Mouse (Mus musculus): ENCODE data around the gene Ankrd44.
A peak's percentile ranks its signal among the peaks of the same experiment; 100 is the strongest.
"Not testable (repeated sequence)": the region's sequence is repeated elsewhere in the genome, so short reads cannot be mapped to it uniquely, and the experiment has no call there.

The Ankrd44 gene

GRCm38 (mm10) chr1:54925971-54926771 is at the start of gene Ankrd44:
Gene Ankrd44 (minus strand): TSS chr1:54926387.
- peak; percentile 80 for DNase-seq (ENCODE audit: low spot score)

GRCm38 (mm10) chr1:54971687-54972404 is 45.7 kb upstream of the Ankrd44 start:
- no peak for DNase-seq (ENCODE audit: low spot score)

- DNase-seq (ENCODE audit: low spot score) = no peak
These were observed 40.7 kb upstream of the Ankrd44 start for GRCm38 (mm10) chr1:54966858-54967257.

DNA sequence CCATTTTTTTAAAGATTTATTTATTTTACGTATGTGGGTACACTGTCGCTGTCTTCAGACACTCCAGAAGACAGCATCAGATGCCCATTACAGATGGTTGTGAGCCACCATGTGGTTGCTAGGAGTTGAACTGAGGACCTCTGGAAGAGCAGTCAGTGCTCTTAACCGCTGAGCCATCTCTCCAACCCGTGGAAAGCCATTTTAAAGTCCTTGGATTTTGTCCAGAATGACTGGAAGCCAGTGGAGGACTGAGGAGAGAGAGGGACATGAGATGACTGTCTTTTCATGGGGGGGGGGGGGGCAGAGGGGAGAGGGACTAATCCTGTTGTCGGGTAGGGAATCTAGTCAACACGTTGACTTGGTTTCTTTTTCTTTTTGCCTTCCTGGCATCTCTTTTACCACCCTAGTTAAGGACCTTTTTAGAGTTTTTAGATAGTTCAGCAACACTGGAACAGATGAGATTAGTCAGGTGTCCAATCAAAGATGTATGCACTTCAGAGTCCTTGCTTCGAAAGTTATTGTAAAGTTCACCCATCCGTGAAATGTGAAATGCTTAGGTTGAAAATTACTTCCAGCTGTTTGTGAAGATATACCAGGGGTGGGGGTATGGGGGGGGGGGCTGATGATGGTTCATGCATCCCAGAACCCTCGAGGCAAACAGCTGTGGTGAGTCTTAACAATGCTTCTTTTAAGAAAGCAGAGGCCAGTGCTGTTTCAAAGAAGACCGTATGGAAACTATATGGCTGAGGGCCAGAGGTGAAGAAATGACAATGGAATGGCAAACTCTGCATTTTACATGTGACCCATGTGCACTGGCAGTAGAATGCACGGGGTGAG is 39.2 kb upstream of the Ankrd44 start:
- DNase-seq (ENCODE audit: low spot score) = no peak

GRCm38 (mm10) chr1:54961724-54962123 is 35.5 kb upstream of the Ankrd44 start:
- no peak for DNase-seq (ENCODE audit: low spot score)

GRCm38 (mm10) chr1:54960613-54961165 is 34.5 kb upstream of the Ankrd44 start:
- DNase-seq (ENCODE audit: low spot score) = no peak

- DNase-seq (ENCODE audit: low spot score) = no peak
These were observed 32.3 kb upstream of the Ankrd44 start for GRCm38 (mm10) chr1:54958525-54958924.

- not testable (repeated sequence) for DNase-seq (ENCODE audit: low spot score)
These were observed 30.8 kb upstream of the Ankrd44 start for GRCm38 (mm10) chr1:54956995-54957394.

GRCm38 (mm10) chr1:54954856-54955255 is 28.7 kb upstream of the Ankrd44 start:
- no peak for DNase-seq (ENCODE audit: low spot score)

DNA sequence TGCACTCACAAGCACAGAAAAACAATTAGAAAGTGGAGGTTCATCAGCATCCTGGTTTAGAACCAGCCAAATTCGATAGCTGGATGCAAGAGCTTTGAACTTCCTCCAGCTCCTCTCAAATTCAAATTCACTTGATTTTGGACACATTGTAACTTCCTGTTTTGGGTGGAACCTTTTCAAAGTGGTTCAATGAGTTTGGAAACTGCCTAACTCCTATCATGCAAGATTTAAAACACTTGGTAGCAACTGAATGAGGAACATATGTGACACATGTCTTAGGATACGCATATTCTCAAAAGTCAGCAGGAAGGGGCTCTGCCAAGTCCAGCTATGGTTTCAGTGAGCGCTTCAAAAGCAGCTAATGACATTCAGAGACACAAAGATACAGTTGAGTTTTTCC is 18.5 kb upstream of the Ankrd44 start:
- DNase-seq (ENCODE audit: low spot score) = no peak

GRCm38 (mm10) chr1:54935466-54935865 is 9.3 kb upstream of the Ankrd44 start:
- no peak for DNase-seq (ENCODE audit: low spot score)

- DNase-seq (ENCODE audit: low spot score) = no peak
These were observed 8.7 kb upstream of the Ankrd44 start for GRCm38 (mm10) chr1:54934911-54935310.

DNA sequence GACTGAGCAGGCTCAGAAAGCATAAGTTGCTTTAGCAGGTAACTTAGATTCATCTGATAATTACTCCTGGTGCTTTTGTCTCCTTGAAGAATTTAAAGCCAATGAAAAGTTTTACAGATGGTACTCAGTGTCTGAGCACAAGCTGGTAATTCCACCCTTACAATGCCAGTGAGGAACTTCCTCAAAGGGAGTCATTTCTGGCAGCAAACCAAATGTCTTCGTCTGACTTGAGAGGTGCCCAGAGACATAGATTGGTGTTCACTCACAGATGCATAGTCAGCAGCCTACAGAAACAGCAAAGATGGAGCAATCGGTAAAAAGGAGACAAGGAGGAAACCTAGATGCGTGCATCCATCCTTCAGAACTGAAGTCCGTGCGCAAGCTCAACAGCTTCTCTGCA is 7.5 kb upstream of the Ankrd44 start:
- no peak for DNase-seq (ENCODE audit: low spot score)

GRCm38 (mm10) chr1:54932456-54933115 is 6.4 kb upstream of the Ankrd44 start:
- DNase-seq (ENCODE audit: low spot score) = no peak

DNA sequence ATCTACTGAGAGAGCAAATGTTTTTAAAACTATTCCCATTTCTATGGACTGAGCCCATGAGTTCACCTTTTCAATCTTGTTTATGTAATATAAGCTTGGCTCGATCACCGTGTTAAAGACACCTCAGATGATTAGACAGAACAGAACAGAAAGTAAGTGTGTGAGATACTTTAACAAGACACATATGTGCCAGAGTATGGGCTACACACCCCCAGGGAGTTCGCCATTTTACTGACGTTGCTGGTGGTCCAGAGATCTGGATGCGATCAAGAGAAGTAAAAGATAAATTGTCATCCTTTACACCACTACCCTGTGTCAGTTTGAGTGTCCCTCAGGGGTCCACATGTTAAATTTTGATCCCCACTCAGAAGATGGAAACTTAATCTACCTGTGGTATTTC is 5.0 kb upstream of the Ankrd44 start:
- no peak for DNase-seq (ENCODE audit: low spot score)

DNA sequence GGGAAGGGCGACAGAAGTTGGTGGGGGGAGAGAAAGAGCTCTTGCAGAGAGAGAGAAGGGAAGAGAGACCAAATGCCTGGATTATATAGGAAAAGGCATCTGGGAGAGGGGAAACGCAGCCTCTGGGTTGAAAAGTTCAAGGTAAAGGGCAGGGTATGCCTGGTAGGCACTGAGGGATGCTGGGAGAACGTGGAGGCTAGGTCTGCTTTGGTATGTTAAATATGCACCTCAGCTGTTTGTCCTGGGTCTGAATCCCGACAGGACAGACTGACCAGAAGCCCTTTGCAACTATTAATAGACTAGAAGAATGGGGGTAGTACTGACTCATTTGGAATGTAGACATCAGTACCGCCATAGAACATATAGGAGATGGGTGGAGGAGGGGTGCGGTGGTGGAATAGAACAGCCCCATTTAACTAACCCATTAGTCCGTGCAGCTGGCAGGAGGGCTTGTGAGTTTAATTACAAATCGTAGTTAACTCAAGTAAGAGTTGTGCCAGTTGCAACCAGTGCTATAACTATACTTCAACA is 4.5 kb upstream of the Ankrd44 start:
- no peak for DNase-seq (ENCODE audit: low spot score)

- DNase-seq (ENCODE audit: low spot score) = peak; percentile 5
These were observed 694 bp downstream of the Ankrd44 start for GRCm38 (mm10) chr1:54925451-54925934.

- no peak for DNase-seq (ENCODE audit: low spot score)
These were observed 1.4 kb downstream of the Ankrd44 start for GRCm38 (mm10) chr1:54924760-54925159.

DNA sequence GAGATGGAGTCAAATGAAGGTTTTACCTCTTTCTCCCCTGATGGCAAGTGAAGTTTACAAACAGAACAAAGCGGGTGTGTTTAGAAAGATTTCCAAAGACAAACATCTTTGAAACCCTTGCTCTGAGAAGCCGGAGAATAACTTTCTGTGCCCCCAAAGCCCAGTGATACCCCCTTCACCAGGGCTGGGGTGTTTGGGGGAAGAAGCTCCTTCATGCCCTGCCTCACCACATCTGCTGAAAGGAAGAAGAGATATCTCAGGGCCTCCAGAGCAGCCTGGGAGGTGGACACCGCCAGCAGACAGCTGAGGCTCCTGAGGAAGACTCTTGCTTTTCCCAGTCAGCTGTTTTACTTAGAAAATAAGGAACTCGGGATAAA is 1.9 kb downstream of the Ankrd44 start:
- no peak for DNase-seq (ENCODE audit: low spot score)

GRCm38 (mm10) chr1:54923366-54924308 is 2.5 kb downstream of the Ankrd44 start:
- DNase-seq (ENCODE audit: low spot score) = no peak
